Mouse (Mus musculus): ENCODE data around the gene Cenpi.

DNA sequence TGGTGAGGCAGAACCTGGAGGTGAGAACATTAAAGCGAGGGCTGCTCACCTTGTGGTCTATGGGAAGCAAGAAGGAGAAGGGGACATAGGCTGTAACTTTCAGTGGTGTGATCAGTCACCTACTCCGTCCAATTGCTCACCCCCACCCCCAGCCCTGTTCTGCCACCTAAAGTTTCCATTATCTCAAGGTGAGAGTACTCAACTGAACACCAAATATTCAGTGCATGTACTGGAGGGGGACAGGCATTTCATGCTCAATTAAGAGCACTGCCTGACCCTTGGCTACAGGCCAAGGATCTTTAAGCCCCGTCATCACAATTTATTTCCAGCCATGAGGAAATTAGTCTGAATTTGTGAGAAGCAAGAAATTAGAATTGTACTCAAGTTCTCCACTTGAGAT lies 58.7 kb downstream of the Cenpi start:
- TF ChIP-seq POLR2A (IDR thresholded peaks at IDR 0.05; ENCODE audit: control insufficient read depth, extremely low read depth, insufficient read depth, low read length, poor library complexity) (no peak), CTCF (IDR thresholded peaks at IDR 0.05; ENCODE audit: borderline replicate concordance, control insufficient read depth, extremely low read depth, insufficient read depth, low read length, poor library complexity) (no peak)
